In the genomic region with DNA sequence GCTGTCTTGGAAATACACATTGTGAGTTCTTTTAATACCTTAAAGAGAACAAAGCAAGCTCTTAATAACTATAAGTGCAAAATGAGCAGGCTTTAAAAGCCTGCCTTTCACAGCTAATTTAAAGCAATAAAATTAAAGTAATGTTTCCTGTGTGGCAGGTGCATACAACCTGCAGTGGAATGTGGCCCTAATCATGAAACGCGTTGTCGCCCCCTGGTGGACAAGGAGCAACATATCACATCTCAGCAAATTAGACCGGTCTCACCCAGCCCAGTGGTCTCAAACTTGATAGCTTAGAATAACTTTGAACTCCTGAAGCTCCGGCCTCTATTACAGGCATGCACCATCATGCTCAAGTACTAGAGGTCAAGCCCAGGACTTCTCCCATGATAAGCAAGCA, we compare ENCODE assay signal across 8 mouse cellular contexts. TPM values are rescaled to one million over a fixed set of nuclear protein-coding genes. Genes with fewer than 3 reads are reported as not detected.
DNase-seq lines count a peak whose midpoint lies in the region; ATAC-seq and TF ChIP-seq lines count a peak whose summit lies in the region.

No protein-coding gene starts in this region.

- H3K36me3 ChIP-seq in midbrain, embryonic 14.5 days (ENCODE audit: control insufficient read depth, insufficient read depth, low read length) = no peaks in the 10 kb centered on the region
- no peaks in the 10 kb centered on the region for H3K36me3 ChIP-seq in midbrain, embryonic 16.5 days (ENCODE audit: control insufficient read depth, insufficient read depth, low read length)
- H3K36me3 ChIP-seq in forebrain, embryonic 15.5 days = no peaks in the 10 kb centered on the region
- no peaks in the 10 kb centered on the region for H3K36me3 ChIP-seq in liver, adult 2 months (ENCODE audit: control insufficient read depth, insufficient read depth, low read length)

- TF ChIP-seq CTCF in liver, adult 2 months (IDR thresholded peaks at IDR 0.05; ENCODE audit: low read depth, low read length) = peak; percentile 79

- TF ChIP-seq POLR2A in liver, adult 2 months (IDR thresholded peaks at IDR 0.05; ENCODE audit: extremely low read depth, insufficient read depth, low read length) = no peak

- peak; percentile 91 for DNase-seq in midbrain, embryonic 14.5 days
- peak; percentile 71 for DNase-seq in c-Kit-negative CD71-positive TER-119-positive erythroid progenitor cells, embryonic 14.5 days (ENCODE audit: low read depth, low spot score)
- peak; percentile 50 for DNase-seq in liver, adult 2 months (ENCODE audit: extremely low read depth, low read depth, low spot score)
- peak; percentile 35 for DNase-seq in ovary, postnatal 10 days (ENCODE audit: low spot score)
- peak; percentile 50 to 67 for DNase-seq in thymus, adult 18-20 months

- no peaks in the 10 kb centered on the region for H3K79me2 ChIP-seq in liver, adult 2 months (ENCODE audit: control insufficient read depth, insufficient read depth, low read length)

- WGBS in midbrain, embryonic 14.5 days = 11% methylated on average over 5 of the region's 5 CpGs
- WGBS in midbrain, embryonic 16.5 days = 10% methylated on average over 5 of the region's 5 CpGs
- WGBS in forebrain, embryonic 15.5 days = 7% methylated on average over 5 of the region's 5 CpGs
- WGBS in liver, adult 2 months = 6% methylated on average over 5 of the region's 5 CpGs

- no peak overlapping the region for H3K27ac ChIP-seq in midbrain, embryonic 14.5 days (replicated peaks; ENCODE audit: low read depth, low read length)
- no peak overlapping the region for H3K27ac ChIP-seq in midbrain, embryonic 16.5 days (ENCODE audit: low read length)
- H3K27ac ChIP-seq in forebrain, embryonic 15.5 days (replicated peaks) = no peak overlapping the region
- no peak overlapping the region for H3K27ac ChIP-seq in liver, adult 2 months (replicated peaks; ENCODE audit: insufficient read depth, low read depth, low read length)

- no peak overlapping the region for H3K9ac ChIP-seq in midbrain, embryonic 14.5 days (replicated peaks; ENCODE audit: low read length)
- H3K9ac ChIP-seq in midbrain, embryonic 16.5 days (ENCODE audit: low read depth, low read length) = no peak overlapping the region
- no peak overlapping the region for H3K9ac ChIP-seq in forebrain, embryonic 15.5 days (replicated peaks)
- H3K9ac ChIP-seq in liver, adult 2 months (ENCODE audit: low read depth, low read length) = no peak overlapping the region

- no peak for ATAC-seq in midbrain, embryonic 14.5 days (ENCODE audit: low FRiP score, low TSS enrichment)
- no peak for ATAC-seq in midbrain, embryonic 16.5 days
- peak; percentile 57; the same call in 1 of the 2 replicates for ATAC-seq in forebrain, embryonic 15.5 days (replicated peaks)
- peak; percentile 50 for ATAC-seq in inflammation-experienced regulatory T-cells, adult 6 months

- no peaks in the 10 kb centered on the region for H3K27me3 ChIP-seq in midbrain, embryonic 14.5 days (ENCODE audit: control insufficient read depth, insufficient read depth, low read length)
- H3K27me3 ChIP-seq in midbrain, embryonic 16.5 days (ENCODE audit: control insufficient read depth, insufficient read depth, low read depth, low read length) = no peaks in the 10 kb centered on the region
- no peaks in the 10 kb centered on the region for H3K27me3 ChIP-seq in forebrain, embryonic 15.5 days
- no peaks in the 10 kb centered on the region for H3K27me3 ChIP-seq in liver, adult 2 months (ENCODE audit: control insufficient read depth, insufficient read depth, low read length)

- no peaks in the 10 kb centered on the region for H3K9me3 ChIP-seq in midbrain, embryonic 14.5 days (ENCODE audit: control insufficient read depth, low read length)
- H3K9me3 ChIP-seq in midbrain, embryonic 16.5 days (replicated peaks; ENCODE audit: control insufficient read depth, low read length, poor library complexity, severe bottlenecking) = no peaks in the 10 kb centered on the region
- H3K9me3 ChIP-seq in forebrain, embryonic 15.5 days = no peaks in the 10 kb centered on the region

- no peak overlapping the region for H3K4me2 ChIP-seq in midbrain, embryonic 14.5 days (ENCODE audit: low read length)
- no peak overlapping the region for H3K4me2 ChIP-seq in midbrain, embryonic 16.5 days (ENCODE audit: low read length)
- no peak overlapping the region for H3K4me2 ChIP-seq in forebrain, embryonic 15.5 days (replicated peaks)

- no peaks in the 10 kb centered on the region for H3K4me1 ChIP-seq in midbrain, embryonic 14.5 days (ENCODE audit: control insufficient read depth, insufficient read depth, low read length)
- H3K4me1 ChIP-seq in midbrain, embryonic 16.5 days (ENCODE audit: control insufficient read depth, insufficient read depth, low read length) = no peaks in the 10 kb centered on the region
- no peaks in the 10 kb centered on the region for H3K4me1 ChIP-seq in forebrain, embryonic 15.5 days
- H3K4me1 ChIP-seq in liver, adult 2 months (ENCODE audit: control insufficient read depth, insufficient read depth, low read length) = no peaks in the 10 kb centered on the region

- H3K4me3 ChIP-seq in midbrain, embryonic 14.5 days (replicated peaks; ENCODE audit: low read depth, low read length) = no peak overlapping the region
- H3K4me3 ChIP-seq in midbrain, embryonic 16.5 days (ENCODE audit: low read depth, low read length) = no peak overlapping the region
- H3K4me3 ChIP-seq in forebrain, embryonic 15.5 days = no peak overlapping the region
- no peak overlapping the region for H3K4me3 ChIP-seq in liver, adult 2 months (ENCODE audit: insufficient read depth, low read depth, low read length)

RNA-seq across cellular contexts. Expression of gene Rad9b, which starts 9.8 kb away (rescaled TPM):
- polyA plus RNA-seq in midbrain, embryonic 14.5 days (2014; fragmentation: Nextera tagmentation; extraction: Ambion mirVana) = 18.5 and 27.1 TPM in 2 replicates
- polyA plus RNA-seq in midbrain, embryonic 16.5 days (2015; fragmentation: Nextera tagmentation; extraction: Ambion mirVana) = 23.9 and 28.9 TPM in 2 replicates
- polyA plus RNA-seq in forebrain, embryonic 15.5 days (2015; fragmentation: Nextera tagmentation; extraction: Ambion mirVana) = 17.6 and 17.8 TPM in 2 replicates
- 10 to 100 TPM in 2 of 3 experiments, 1 to 10 TPM in 1; 6.1 to 16.8 (median 13.9) TPM for polyA plus RNA-seq in inflammation-experienced regulatory T-cells, adult 6 months (2017; shearing (Covaris generic))
- total RNA-seq in liver, adult 2 months (2014; rRNA removed) = 3.8 and 4.5 TPM in 2 replicates
- 1.00 and 1.5 TPM in 2 replicates for polyA plus RNA-seq in liver, adult 2 months (2012; rRNA removed)

RNA-seq across cellular contexts. Expression of gene Vps29, which starts 9.9 kb away (rescaled TPM):
- polyA plus RNA-seq in midbrain, embryonic 14.5 days (2014; fragmentation: Nextera tagmentation; extraction: Ambion mirVana) = 324 and 331 TPM in 2 replicates
- 320 and 347 TPM in 2 replicates for polyA plus RNA-seq in midbrain, embryonic 16.5 days (2015; fragmentation: Nextera tagmentation; extraction: Ambion mirVana)
- 252 and 266 TPM in 2 replicates for polyA plus RNA-seq in forebrain, embryonic 15.5 days (2015; fragmentation: Nextera tagmentation; extraction: Ambion mirVana)
- 100 to 1,000 TPM; 206 to 295 (median 210) TPM for polyA plus RNA-seq in inflammation-experienced regulatory T-cells, adult 6 months (2017; shearing (Covaris generic))
- total RNA-seq in liver, adult 2 months (2014; rRNA removed) = 52.8 and 58.8 TPM in 2 replicates
- polyA plus RNA-seq in liver, adult 2 months (2012; rRNA removed) = 24.9 and 27.9 TPM in 2 replicates

RNA-seq across cellular contexts. Expression of gene Gpn3, which starts 27.4 kb away (rescaled TPM):
- polyA plus RNA-seq in midbrain, embryonic 14.5 days (2014; fragmentation: Nextera tagmentation; extraction: Ambion mirVana) = 43.1 and 43.9 TPM in 2 replicates
- 42.3 and 42.7 TPM in 2 replicates for polyA plus RNA-seq in midbrain, embryonic 16.5 days (2015; fragmentation: Nextera tagmentation; extraction: Ambion mirVana)
- 47.7 and 52.4 TPM in 2 replicates for polyA plus RNA-seq in forebrain, embryonic 15.5 days (2015; fragmentation: Nextera tagmentation; extraction: Ambion mirVana)
- polyA plus RNA-seq in inflammation-experienced regulatory T-cells, adult 6 months (2017; shearing (Covaris generic)) = 10 to 100 TPM; 42.4 to 69.7 (median 60.2) TPM
- total RNA-seq in liver, adult 2 months (2014; rRNA removed) = 14.1 and 18.4 TPM in 2 replicates
- 23.5 and 24.6 TPM in 2 replicates for polyA plus RNA-seq in liver, adult 2 months (2012; rRNA removed)

RNA-seq across cellular contexts. Expression of gene Fam216a, which starts 27.9 kb away (rescaled TPM):
- 155 and 164 TPM in 2 replicates for polyA plus RNA-seq in midbrain, embryonic 14.5 days (2014; fragmentation: Nextera tagmentation; extraction: Ambion mirVana)
- 135 and 139 TPM in 2 replicates for polyA plus RNA-seq in midbrain, embryonic 16.5 days (2015; fragmentation: Nextera tagmentation; extraction: Ambion mirVana)
- 133 and 135 TPM in 2 replicates for polyA plus RNA-seq in forebrain, embryonic 15.5 days (2015; fragmentation: Nextera tagmentation; extraction: Ambion mirVana)
- polyA plus RNA-seq in inflammation-experienced regulatory T-cells, adult 6 months (2017; shearing (Covaris generic)) = 1 to 10 TPM; 7.3 to 9.4 (median 7.9) TPM
- 3.4 and 4.2 TPM in 2 replicates for total RNA-seq in liver, adult 2 months (2014; rRNA removed)
- 2.8 and 3.4 TPM in 2 replicates for polyA plus RNA-seq in liver, adult 2 months (2012; rRNA removed)

RNA-seq across cellular contexts. Expression of gene Arpc3, which starts 47.4 kb away (rescaled TPM):
- 62.1 and 196 TPM in 2 replicates for polyA plus RNA-seq in midbrain, embryonic 14.5 days (2014; fragmentation: Nextera tagmentation; extraction: Ambion mirVana)
- 168 and 172 TPM in 2 replicates for polyA plus RNA-seq in midbrain, embryonic 16.5 days (2015; fragmentation: Nextera tagmentation; extraction: Ambion mirVana)
- polyA plus RNA-seq in forebrain, embryonic 15.5 days (2015; fragmentation: Nextera tagmentation; extraction: Ambion mirVana) = 165 and 193 TPM in 2 replicates
- polyA plus RNA-seq in inflammation-experienced regulatory T-cells, adult 6 months (2017; shearing (Covaris generic)) = 100 to 1,000 TPM; 331 to 710 (median 523) TPM
- total RNA-seq in liver, adult 2 months (2014; rRNA removed) = 93.6 and 119 TPM in 2 replicates
- 93.9 and 121 TPM in 2 replicates for polyA plus RNA-seq in liver, adult 2 months (2012; rRNA removed)

Comparison
In these comparisons a context has a peak if more than half of its experiments do, and no peak if none do; other contexts are left out.
1. ATAC-seq: peak in forebrain, embryonic 15.5 days (single experiment) and inflammation-experienced regulatory T-cells, adult 6 months (single experiment); none in midbrain, embryonic 14.5 days (single experiment) and midbrain, embryonic 16.5 days (single experiment).
2. DNase-seq: peak in every context shown above with its lines; median percentile 91 in midbrain, embryonic 14.5 days; 71 in c-Kit-negative CD71-positive TER-119-positive erythroid progenitor cells, embryonic 14.5 days; 58 in thymus, adult 18-20 months; 50 in liver, adult 2 months; 35 in ovary, postnatal 10 days.